ENCODE assay signal across 13 mouse cellular contexts in the genomic region with DNA sequence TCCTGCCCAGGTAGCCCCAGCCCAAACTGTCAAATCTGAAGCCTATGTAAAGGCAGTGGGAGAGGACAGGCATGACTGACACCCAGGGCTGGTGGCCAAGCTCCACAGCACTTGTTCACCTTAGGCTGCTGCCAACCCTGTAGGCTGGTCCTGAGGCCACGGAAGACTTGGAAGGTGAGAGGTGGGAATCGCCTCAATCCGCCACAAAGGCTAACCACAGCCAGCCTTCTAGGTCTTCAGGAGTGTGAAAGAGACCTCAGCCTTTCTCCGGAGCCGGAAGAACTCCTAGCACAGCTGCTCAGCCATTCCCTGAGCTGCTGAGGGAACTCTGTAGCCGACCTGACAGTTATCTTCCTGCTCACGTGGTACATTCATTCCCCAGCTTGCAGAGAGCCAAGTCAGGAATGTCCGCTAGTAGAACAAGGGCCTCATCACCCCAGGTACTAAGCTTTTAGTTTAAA.
A peak's percentile ranks its signal among the peaks of the same experiment; 100 is the strongest.
DNase-seq lines count a peak whose midpoint lies in the region; ATAC-seq and TF ChIP-seq lines count a peak whose summit lies in the region.
"Had no signal": no experiment of that assay in that cellular context is flagged by ENCODE, and none has a peak within 500 bp of the region (broad histone marks: within the 10 kb centered on the region; RNA-seq: fewer than 3 reads in every experiment).

No protein-coding gene starts in this region.

- H3K27ac ChIP-seq in heart, embryonic 10.5 days = peak overlapping the region; percentile 70
- no peak overlapping the region for H3K27ac ChIP-seq in heart, embryonic 11.5 days (ENCODE audit: low read depth, low read length)
- no peak overlapping the region for H3K27ac ChIP-seq in liver, postnatal 0 days (ENCODE audit: low read depth)
- H3K27ac ChIP-seq: embryonic facial prominence, embryonic 12.5 days; hindbrain, embryonic 10.5 days had no signal

- H3K9ac ChIP-seq in heart, embryonic 11.5 days (ENCODE audit: low read depth, low read length) = no peak overlapping the region
- peak overlapping the region; percentile 57 for H3K9ac ChIP-seq in liver, postnatal 0 days (replicated peaks)
- H3K9ac ChIP-seq: embryonic facial prominence, embryonic 12.5 days had no signal

- DNase-seq in heart, embryonic 10.5 days (ENCODE audit: low spot score) = no peak
- DNase-seq in CD4-positive, CD25-positive, alpha-beta regulatory T cell, adult 2 months (ENCODE audit: low read depth, low spot score) = peak; percentile 29
- no peak for DNase-seq in liver, postnatal 0 days
- no peak for DNase-seq in kidney, adult 11 months
- no peak for DNase-seq in ovary, postnatal 36 days (ENCODE audit: low spot score)
- DNase-seq in gastrocnemius, adult 8-10 months (ENCODE audit: low spot score in 2 of 2) = no peak
- DNase-seq: kidney, postnatal 14 days; lung, postnatal 4 days; right cerebral cortex, adult 18-20 months had no signal

- no peak; the same call in 1 of the 2 replicates for ATAC-seq in heart, embryonic 11.5 days (replicated peaks; ENCODE audit: insufficient number of reproducible peaks, low FRiP score, low TSS enrichment)
- peak; percentile 76 for ATAC-seq in erythroblast, adult 5-6 weeks (replicated peaks; ENCODE audit: low FRiP score, poor library complexity, severe bottlenecking)
- ATAC-seq in liver, postnatal 0 days = 0 out of 2 replicates have a peak, but pooled peaks have one; percentile 41

- TF ChIP-seq CTCF in liver, postnatal 0 days (IDR thresholded peaks at IDR 0.05; ENCODE audit: low read depth) = no peak

- no peaks in the 10 kb centered on the region for H3K36me3 ChIP-seq in heart, embryonic 10.5 days
- H3K36me3 ChIP-seq in heart, embryonic 11.5 days (ENCODE audit: control insufficient read depth, insufficient read depth, low read length) = no peaks in the 10 kb centered on the region
- H3K36me3 ChIP-seq in liver, postnatal 0 days (replicated peaks; ENCODE audit: insufficient read depth, low read length) = no peaks in the 10 kb centered on the region
- H3K36me3 ChIP-seq: embryonic facial prominence, embryonic 12.5 days; hindbrain, embryonic 10.5 days had no signal

- WGBS in heart, embryonic 10.5 days = 46% methylated on average over 8 of the region's 8 CpGs
- WGBS in heart, embryonic 11.5 days (ENCODE audit: insufficient replicate concordance) = 40% methylated on average over 8 of the region's 8 CpGs
- WGBS in liver, postnatal 0 days (ENCODE audit: insufficient replicate concordance) = 53% methylated on average over 8 of the region's 8 CpGs

- no peak for TF ChIP-seq EP300 in liver, postnatal 0 days (IDR thresholded peaks at IDR 0.05; ENCODE audit: low read depth)

- no peak overlapping the region for H3K4me3 ChIP-seq in heart, embryonic 10.5 days
- no peak overlapping the region for H3K4me3 ChIP-seq in heart, embryonic 11.5 days (ENCODE audit: low read depth, low read length)
- H3K4me3 ChIP-seq in liver, postnatal 0 days (ENCODE audit: low read depth, low read length) = peak overlapping the region; percentile 41
- H3K4me3 ChIP-seq: embryonic facial prominence, embryonic 12.5 days; hindbrain, embryonic 10.5 days had no signal

- H3K4me2 ChIP-seq in heart, embryonic 11.5 days = no peak overlapping the region
- peak overlapping the region; percentile 80 for H3K4me2 ChIP-seq in liver, postnatal 0 days (ENCODE audit: low read depth, low read length)
- H3K4me2 ChIP-seq: embryonic facial prominence, embryonic 12.5 days had no signal

- no peaks in the 10 kb centered on the region for H3K9me3 ChIP-seq in heart, embryonic 10.5 days
- H3K9me3 ChIP-seq in heart, embryonic 11.5 days (replicated peaks; ENCODE audit: control insufficient read depth, low read length) = no peaks in the 10 kb centered on the region
- H3K9me3 ChIP-seq in liver, postnatal 0 days (ENCODE audit: low read length) = no peaks in the 10 kb centered on the region
- H3K9me3 ChIP-seq: hindbrain, embryonic 10.5 days had no signal

- H3K27me3 ChIP-seq in heart, embryonic 10.5 days (ENCODE audit: insufficient read depth, poor library complexity, severe bottlenecking) = no peaks in the 10 kb centered on the region
- H3K27me3 ChIP-seq in heart, embryonic 11.5 days (ENCODE audit: control insufficient read depth, insufficient read depth, low read length) = no peaks in the 10 kb centered on the region
- no peaks in the 10 kb centered on the region for H3K27me3 ChIP-seq in liver, postnatal 0 days (ENCODE audit: insufficient read depth, low read length)
- H3K27me3 ChIP-seq: embryonic facial prominence, embryonic 12.5 days had no signal

- H3K4me1 ChIP-seq in heart, embryonic 10.5 days = peaks cover 19% of the 10 kb centered on the region
- H3K4me1 ChIP-seq in heart, embryonic 11.5 days (ENCODE audit: control insufficient read depth, insufficient read depth, low read length) = no peaks in the 10 kb centered on the region
- peaks cover 8% of the 10 kb centered on the region; the same call in 1 of the 2 replicates for H3K4me1 ChIP-seq in liver, postnatal 0 days (ENCODE audit: insufficient read depth)
- H3K4me1 ChIP-seq: hindbrain, embryonic 10.5 days had no signal
